Mouse (Mus musculus) hindbrain, embryonic 14.5 days (tissue): Measurements from ENCODE around the gene Eif4g3. TPM values are rescaled to one million over a fixed set of nuclear protein-coding genes. Genes with fewer than 3 reads are reported as not detected.
A peak's percentile ranks its signal among the peaks of the same experiment; 100 is the strongest.

Source experiments
- ATAC-seq: fragments of 200-750 bp; cut with Nextera tagmentation; 2 replicates; pipeline ENCODE4 v1.8.0; 2017; ENCODE audit warnings: moderate number of reproducible peaks, mild to moderate bottlenecking, moderate TSS enrichment, moderate library complexity; ENCODE audit not compliant: low FRiP score
- DNase-seq: peaks from one replicate; pipeline ENCODE4 v3.0.0-alpha.2; 2015; ENCODE audit warnings: low spot score
- H3K27ac ChIP-seq: fragments of 300-500 bp; sonication (generic); 2 replicates; pipeline ENCODE4 v1.5.1; 2014; ENCODE audit warnings: mild to moderate bottlenecking, moderate library complexity
- H3K27me3 ChIP-seq: fragments of 300-500 bp; sonication (generic); 2 replicates; pipeline ENCODE4 v1.6.1; 2014; ENCODE audit warnings: mild to moderate bottlenecking, low read length, mixed read lengths; ENCODE audit not compliant: control insufficient read depth, insufficient read depth
- H3K36me3 ChIP-seq: fragments of 300-500 bp; sonication (generic); replicated peaks from 2 replicates; pipeline ENCODE4 v1.6.1; 2014; ENCODE audit not compliant: control insufficient read depth, insufficient read depth
- H3K4me1 ChIP-seq: fragments of 300-500 bp; sonication (generic); replicated peaks from 2 replicates; pipeline ENCODE4 v1.6.1; 2014; ENCODE audit warnings: antibody characterized with exemption, low read length, mixed read lengths; ENCODE audit not compliant: control insufficient read depth, insufficient read depth
- H3K4me2 ChIP-seq: fragments of 300-500 bp; sonication (generic); replicated peaks from 2 replicates; pipeline ENCODE4 v1.6.1; 2014; ENCODE audit warnings: mild to moderate bottlenecking, moderate library complexity
- H3K4me3 ChIP-seq: fragments of 300-500 bp; sonication (generic); replicated peaks from 2 replicates; pipeline ENCODE4 v1.5.1; 2014; ENCODE audit warnings: mild to moderate bottlenecking, low read length
- H3K9ac ChIP-seq: fragments of 300-500 bp; sonication (generic); 2 replicates; pipeline ENCODE4 v1.6.1; 2014
- H3K9me3 ChIP-seq: fragments of 300-500 bp; sonication (generic); 2 replicates; pipeline ENCODE4 v1.6.1; 2016; ENCODE audit warnings: low read length; ENCODE audit not compliant: control insufficient read depth
- WGBS: fragments of 180-500 bp; shearing (Covaris S2); extraction: QIAGEN DNeasy Blood & Tissue Kit; methylation state at CpG from one replicate; pipeline ENCODE4 v1.1.7; 2014; 5-methylcytosine and 5-hydroxymethylcytosine counted together
- polyA plus RNA-seq: library from polyadenylated mRNA; unstranded; fragments of >200 nt; fragmentation: Nextera tagmentation; extraction: Ambion mirVana; gene quantifications from 2 replicates; pipeline ENCODE4 v1.2.1, GENCODE M21; 2014

The Eif4g3 gene
- polyA plus RNA-seq, 1 experiment from 2014 or later = 65.3 TPM

DNA sequence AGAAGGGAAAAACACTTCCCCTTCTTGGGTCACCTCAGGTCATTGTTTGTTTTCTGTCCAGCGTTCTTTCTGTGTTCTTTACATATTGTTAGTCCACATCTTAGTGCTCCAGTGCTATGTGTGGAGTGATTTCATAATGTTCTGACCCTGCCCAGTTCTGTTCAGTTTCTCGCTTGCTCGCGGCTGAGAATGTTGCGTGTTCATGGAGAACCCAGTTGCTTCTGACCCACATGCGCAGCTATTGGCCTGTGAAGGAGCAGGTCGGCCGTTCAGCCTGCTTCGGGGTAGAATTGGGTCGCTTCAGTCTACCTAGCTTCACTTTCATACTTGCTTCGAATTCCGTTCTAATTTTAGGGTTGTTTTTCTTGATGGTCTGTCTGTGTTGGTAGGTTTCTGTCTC, 2.6 kb downstream of the Eif4g3 start:
- Histone ChIP-seq H3K9ac (peak overlapping the region; percentile 87), H3K27ac (no peak overlapping the region), H3K4me3 (peak overlapping the region; percentile 69), H3K27me3 (no peaks in the 10 kb centered on the region), H3K4me2 (peak overlapping the region; percentile 90), H3K4me1 (peaks cover 37% of the 10 kb centered on the region), H3K9me3 (no peaks in the 10 kb centered on the region), H3K36me3 (peaks cover 12% of the 10 kb centered on the region)
- ATAC-seq (no peak), DNase-seq (no peak)
- 72% methylated on average over 12 of the region's 12 CpGs for WGBS

DNA sequence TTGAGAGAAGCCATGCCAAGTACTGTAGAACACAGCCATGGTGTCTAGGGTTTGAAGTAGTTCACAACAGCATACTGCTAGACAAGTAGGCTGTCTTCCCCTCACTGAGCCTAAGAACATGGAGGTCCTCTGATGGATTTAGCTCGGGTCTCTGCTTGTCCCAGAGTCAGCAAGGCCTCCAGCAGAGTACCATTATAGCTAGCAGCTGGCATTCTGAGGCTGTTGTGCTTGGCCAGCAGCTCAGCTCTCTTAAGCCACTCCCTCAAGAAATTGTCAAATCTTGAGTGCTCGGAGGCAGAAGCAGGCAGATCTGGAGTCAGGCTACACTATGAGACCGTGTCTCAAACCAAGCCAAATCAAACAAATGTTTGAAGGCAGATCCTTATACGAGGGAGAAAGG, 5.4 kb downstream of the Eif4g3 start:
- Histone ChIP-seq H3K27me3 (no peaks in the 10 kb centered on the region), H3K4me2 (no peak overlapping the region), H3K4me3 (no peak overlapping the region), H3K36me3 (peaks cover 25% of the 10 kb centered on the region), H3K4me1 (peaks cover 38% of the 10 kb centered on the region), H3K9me3 (no peaks in the 10 kb centered on the region), H3K27ac (no peak overlapping the region), H3K9ac (no peak overlapping the region)
- DNase-seq (no peak), ATAC-seq (no peak)
- WGBS = 80% methylated on average over 4 of the region's 4 CpGs

DNA sequence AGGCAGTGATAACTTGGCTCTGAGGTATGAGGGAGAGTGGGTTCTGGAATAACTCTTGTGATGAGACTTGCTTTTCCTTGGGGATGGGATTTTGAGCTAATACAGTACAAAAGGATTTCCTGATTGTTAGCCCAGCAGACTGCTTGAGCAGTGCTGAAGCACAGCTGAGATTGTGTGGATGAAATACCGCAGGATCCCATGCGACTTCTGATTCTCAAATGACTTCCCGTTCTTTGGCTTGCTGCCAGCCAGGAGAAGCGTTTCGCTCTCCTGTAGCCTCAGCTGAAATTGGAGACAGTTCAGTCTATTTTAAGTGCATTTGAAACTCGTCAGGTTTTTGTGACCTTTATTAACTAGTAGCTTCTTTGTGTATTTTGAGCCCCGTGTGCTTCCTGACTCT, 7.9 kb downstream of the Eif4g3 start:
- Histone ChIP-seq H3K27ac (no peak overlapping the region), H3K4me2 (no peak overlapping the region), H3K4me1 (peaks cover 25% of the 10 kb centered on the region), H3K4me3 (no peak overlapping the region), H3K36me3 (peaks cover 33% of the 10 kb centered on the region), H3K9ac (no peak overlapping the region), H3K27me3 (no peaks in the 10 kb centered on the region), H3K9me3 (no peaks in the 10 kb centered on the region)
- DNase-seq (peak; percentile 55), ATAC-seq (no peak)
- 35% methylated on average over 7 of the region's 7 CpGs for WGBS

DNA sequence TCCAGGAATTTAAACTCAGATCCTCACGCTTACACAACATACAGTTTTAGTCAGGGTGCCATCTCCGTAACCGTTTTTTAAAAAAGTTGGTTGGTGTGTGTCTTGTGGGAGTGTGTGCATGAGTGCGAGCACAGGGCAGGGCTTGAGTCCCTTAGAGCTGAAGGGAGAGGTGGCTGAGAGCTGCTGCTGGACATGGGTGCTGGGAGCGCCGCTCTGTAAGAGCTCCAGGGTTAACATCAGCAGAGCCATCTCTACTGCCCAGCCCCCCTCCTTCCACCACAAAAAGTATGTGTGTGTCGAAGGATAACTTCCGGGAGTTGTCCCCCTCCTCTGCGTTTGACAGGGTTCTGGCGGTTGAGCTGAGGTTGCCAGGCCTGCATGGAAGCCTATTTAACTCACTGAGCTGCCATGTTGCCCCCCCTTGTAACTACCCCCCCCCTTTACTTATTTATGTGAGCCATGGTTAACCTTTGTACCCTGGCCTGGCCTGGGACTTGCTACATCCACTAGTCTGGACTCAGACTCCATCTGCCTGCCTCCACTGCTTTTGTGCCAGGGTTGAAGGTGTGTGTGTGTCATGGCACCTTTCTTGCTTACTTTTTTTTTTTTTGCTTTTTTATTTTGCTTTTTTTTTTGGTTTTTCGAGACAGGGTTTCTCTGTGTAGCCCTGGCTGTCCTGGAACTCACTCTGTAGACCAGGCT, 11.2 kb downstream of the Eif4g3 start:
- H3K36me3 ChIP-seq = peaks cover 39% of the 10 kb centered on the region
- no peak for DNase-seq
- H3K9ac ChIP-seq = no peak overlapping the region
- H3K27me3 ChIP-seq = no peaks in the 10 kb centered on the region
- ATAC-seq = no peak
- peaks cover 10% of the 10 kb centered on the region for H3K4me1 ChIP-seq
- H3K27ac ChIP-seq = no peak overlapping the region
- 89% methylated on average over 11 of the region's 11 CpGs for WGBS
- H3K4me2 ChIP-seq = no peak overlapping the region
- no peak overlapping the region for H3K4me3 ChIP-seq
- no peaks in the 10 kb centered on the region for H3K9me3 ChIP-seq

DNA sequence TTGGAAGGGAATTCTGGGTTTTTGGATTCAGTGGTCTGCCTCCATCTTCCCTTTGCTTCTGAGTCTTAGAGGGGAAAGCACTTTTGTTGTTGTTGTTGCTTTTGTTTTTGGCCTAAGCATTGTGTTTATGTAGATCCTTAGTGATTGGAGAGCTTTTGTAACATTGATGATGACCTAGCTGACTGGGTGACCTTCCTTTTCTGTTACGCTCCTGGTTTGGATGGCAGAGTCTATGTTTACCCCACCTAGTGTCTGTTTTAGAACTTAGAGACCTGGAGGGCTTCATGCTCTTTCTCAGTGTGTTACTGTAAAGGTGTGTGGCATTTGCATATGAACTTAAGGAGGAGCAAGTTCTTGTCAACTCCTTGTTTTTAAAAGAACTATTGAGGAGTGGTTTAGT, 13.0 kb downstream of the Eif4g3 start:
- peaks cover 2% of the 10 kb centered on the region; the same call in 1 of the 2 replicates for H3K4me1 ChIP-seq
- H3K9ac ChIP-seq = no peak overlapping the region
- H3K27me3 ChIP-seq = no peaks in the 10 kb centered on the region
- no peak overlapping the region for H3K4me2 ChIP-seq
- H3K9me3 ChIP-seq = no peaks in the 10 kb centered on the region
- H3K36me3 ChIP-seq = peaks cover 34% of the 10 kb centered on the region
- H3K27ac ChIP-seq = no peak overlapping the region
- DNase-seq (no peak), ATAC-seq (no peak)
- H3K4me3 ChIP-seq = no peak overlapping the region
- WGBS = 97% methylated on average over 1 of the region's 1 CpGs

DNA sequence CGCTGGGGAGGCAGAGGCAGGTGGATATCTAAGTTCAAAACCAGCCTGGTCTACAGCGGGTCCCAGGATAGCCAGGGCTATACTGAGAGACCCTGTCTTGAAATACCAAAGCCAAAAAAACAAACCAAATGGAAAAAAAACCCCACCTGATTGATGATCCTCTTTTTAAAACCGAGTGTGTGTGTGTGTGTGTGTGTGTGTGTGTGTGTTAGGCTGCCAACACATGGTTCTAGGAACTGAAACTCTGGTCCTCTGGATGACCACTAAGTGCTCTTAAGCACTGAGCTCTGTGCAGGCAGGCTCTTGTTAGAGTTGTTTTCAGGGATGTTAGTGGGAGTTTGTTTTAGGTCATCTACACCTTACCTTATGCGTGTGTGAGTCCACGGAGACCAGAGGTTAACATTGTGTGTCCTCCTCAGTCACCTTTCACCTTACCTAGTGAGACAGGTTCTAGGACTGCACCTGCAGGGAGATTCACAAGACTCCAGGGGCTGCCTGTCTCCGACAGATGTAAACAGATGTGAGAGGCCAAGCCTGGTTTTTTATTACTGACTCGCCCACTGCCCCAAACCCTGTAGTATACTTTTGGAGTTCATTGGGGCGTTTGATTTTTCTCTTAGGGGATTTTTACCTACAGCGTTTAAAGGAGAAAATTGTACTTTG, 14.3 kb downstream of the Eif4g3 start:
- 89% methylated on average over 9 of the region's 9 CpGs for WGBS
- no peak overlapping the region for H3K9ac ChIP-seq
- no peak overlapping the region for H3K4me2 ChIP-seq
- ATAC-seq = no peak
- H3K4me1 ChIP-seq = no peaks in the 10 kb centered on the region; the same call in 1 of the 2 replicates
- DNase-seq = no peak
- H3K36me3 ChIP-seq = peaks cover 32% of the 10 kb centered on the region
- H3K9me3 ChIP-seq = no peaks in the 10 kb centered on the region
- H3K27ac ChIP-seq = no peak overlapping the region
- H3K27me3 ChIP-seq = no peaks in the 10 kb centered on the region
- H3K4me3 ChIP-seq = no peak overlapping the region

DNA sequence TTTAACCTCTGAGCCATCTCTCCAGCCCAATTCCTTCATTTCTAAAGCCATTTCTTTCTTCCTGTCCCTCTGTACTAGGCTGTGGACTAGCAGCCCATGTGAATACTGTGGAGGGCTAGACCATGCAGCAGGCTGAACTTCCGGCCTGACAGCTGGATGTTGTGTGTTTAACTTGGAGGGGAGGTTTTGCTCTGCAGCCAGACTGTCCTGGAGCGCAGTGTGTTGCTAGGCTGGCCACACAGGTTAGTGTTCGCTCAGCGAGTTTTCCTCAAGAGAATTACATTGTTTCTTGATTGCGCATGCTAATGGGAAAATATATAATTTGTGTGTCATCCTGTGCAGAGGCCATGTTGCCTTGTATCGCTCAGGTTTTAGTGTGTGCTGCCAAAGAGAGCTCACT, 15.8 kb downstream of the Eif4g3 start:
- Histone ChIP-seq H3K4me1 (no peaks in the 10 kb centered on the region), H3K27ac (no peak overlapping the region), H3K36me3 (peaks cover 23% of the 10 kb centered on the region; the same call in 1 of the 2 replicates), H3K4me3 (no peak overlapping the region), H3K4me2 (no peak overlapping the region), H3K27me3 (no peaks in the 10 kb centered on the region), H3K9me3 (no peaks in the 10 kb centered on the region), H3K9ac (no peak overlapping the region)
- DNase-seq (no peak), ATAC-seq (no peak)
- 79% methylated on average over 6 of the region's 6 CpGs for WGBS

DNA sequence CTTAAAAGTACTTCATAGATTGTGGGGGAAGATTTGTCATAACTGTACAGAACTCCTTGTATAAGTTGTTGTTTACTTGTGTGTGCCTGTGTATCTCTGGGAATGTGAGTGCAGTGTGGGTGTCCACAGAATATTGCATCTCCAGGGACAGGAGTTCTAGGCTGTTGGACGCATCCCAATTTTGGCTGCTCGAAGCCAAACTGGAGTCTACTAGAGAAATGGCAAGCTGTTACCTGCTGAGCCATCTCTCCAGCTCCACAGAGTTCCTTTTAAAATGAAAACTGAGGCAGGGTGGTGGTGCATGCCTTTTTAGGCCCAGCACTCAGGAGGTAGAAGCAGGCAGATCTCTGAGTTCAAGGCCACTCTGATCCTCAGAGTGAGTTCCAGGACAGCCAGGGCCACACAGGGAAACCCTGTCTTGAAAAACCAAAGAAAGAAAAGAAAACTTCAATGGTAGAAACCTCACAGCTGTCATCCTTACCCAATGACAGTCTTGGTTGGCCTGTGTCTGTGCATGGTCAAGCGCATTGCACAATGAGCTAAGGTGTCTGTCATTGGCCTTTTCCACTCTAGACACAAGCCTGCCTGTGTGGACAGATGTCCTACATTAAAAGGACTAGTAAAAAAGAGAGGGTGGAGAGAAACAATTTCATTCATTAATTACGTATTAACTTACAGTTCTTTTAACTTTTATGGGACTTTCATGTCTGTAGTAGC, 17.1 kb downstream of the Eif4g3 start:
- H3K9me3 ChIP-seq = no peaks in the 10 kb centered on the region
- no peaks in the 10 kb centered on the region for H3K4me1 ChIP-seq
- H3K27ac ChIP-seq = no peak overlapping the region
- 90% methylated on average over 4 of the region's 4 CpGs for WGBS
- DNase-seq (no peak), ATAC-seq (no peak)
- no peak overlapping the region for H3K4me3 ChIP-seq
- peaks cover 29% of the 10 kb centered on the region for H3K36me3 ChIP-seq
- no peak overlapping the region for H3K4me2 ChIP-seq
- H3K27me3 ChIP-seq = no peaks in the 10 kb centered on the region
- no peak overlapping the region for H3K9ac ChIP-seq

DNA sequence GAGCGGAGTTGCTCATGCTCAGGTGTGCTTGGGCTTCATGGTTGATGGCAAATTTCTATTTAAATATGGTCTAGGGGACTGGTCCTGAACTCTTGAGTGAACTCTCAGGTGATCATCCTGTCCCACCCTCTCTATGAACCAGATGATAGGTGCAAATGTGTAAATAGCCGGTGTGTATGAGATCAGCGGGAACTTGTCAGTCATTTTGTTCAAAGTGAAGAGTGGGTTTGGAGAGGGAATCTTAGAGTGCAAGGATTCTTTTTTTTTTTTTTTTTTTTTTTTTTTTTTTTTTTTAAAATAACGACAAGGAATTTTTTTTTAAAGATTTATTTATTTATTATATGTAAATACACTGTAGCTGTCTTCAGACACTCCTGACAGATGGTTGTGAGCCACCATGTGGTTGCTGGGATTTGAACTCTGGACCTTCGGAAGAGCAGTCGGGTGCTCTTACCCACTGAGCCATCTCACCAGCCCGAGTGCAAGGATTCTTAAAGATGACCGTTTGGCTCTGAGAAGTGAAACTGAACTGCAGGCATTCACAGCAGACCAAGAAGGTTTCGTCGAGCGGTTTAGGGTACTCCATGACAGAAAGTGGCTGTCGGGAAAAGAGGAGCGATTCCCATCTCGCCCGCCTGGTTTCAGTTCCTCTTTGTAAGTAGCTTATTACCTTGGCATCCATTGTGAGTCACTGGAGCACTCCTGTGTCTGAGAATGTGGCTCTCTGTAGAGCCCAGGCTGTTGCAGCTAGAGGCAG, 21.1 kb downstream of the Eif4g3 start:
- no peak overlapping the region for H3K4me2 ChIP-seq
- no peak overlapping the region for H3K27ac ChIP-seq
- no peak overlapping the region for H3K4me3 ChIP-seq
- WGBS = 94% methylated on average over 15 of the region's 15 CpGs
- no peaks in the 10 kb centered on the region for H3K9me3 ChIP-seq
- no peaks in the 10 kb centered on the region for H3K27me3 ChIP-seq
- no peak for DNase-seq
- no peak for ATAC-seq
- peaks cover 19% of the 10 kb centered on the region for H3K4me1 ChIP-seq
- H3K36me3 ChIP-seq = peaks cover 38% of the 10 kb centered on the region
- no peak overlapping the region for H3K9ac ChIP-seq
